Mouse (Mus musculus) liver, embryonic 14.5 days (tissue): ENCODE results near the gene 4930402H24Rik.

Experiments used
- CTCF ChIP-seq: IDR thresholded peaks from 2 replicates; pipeline ENCODE4 v1.5.1; 2016; ENCODE audit warnings: antibody characterized with exemption, low read depth, control low read depth
- EP300 ChIP-seq: IDR thresholded peaks from 2 replicates; pipeline ENCODE4 v1.6.1; 2016; ENCODE audit warnings: antibody characterized with exemption, low read depth

- TF ChIP-seq CTCF = no peak
- no peak for TF ChIP-seq EP300
Observed at GRCm38 (mm10) chr2:130754596-130754995, 151.6 kb downstream of the 4930402H24Rik start.
